Mouse (Mus musculus) adrenal gland, adult 2 months (tissue): Measurements from ENCODE around the gene Kif23. TPM values are rescaled to one million over a fixed set of nuclear protein-coding genes. Genes with fewer than 3 reads are reported as not detected.

Experiments used
- polyA plus RNA-seq: library from polyadenylated mRNA; depleted of rRNA; stranded (reverse); fragments of >200 nt; gene quantifications from 2 replicates; pipeline ENCODE4 v1.2.3, GENCODE M21; 2012; rRNA removed
- total RNA-seq, 2 experiments: library from RNA; stranded (reverse); gene quantifications; 2 replicates each; pipeline ENCODE4 v1.2.3; 2021

The Kif23 gene
- total and polyA plus RNA-seq, 3 experiments: 0.31 to 6.1 (median 1.7) TPM

Other genes with a start within 250 kb of the Kif23 start
- gene Rplp1, start 32.2 kb downstream of the Kif23 start, total RNA-seq: 1,000 to 10,000 TPM; 2,277 to 2,466 TPM
- gene Rplp1, start 32.2 kb downstream of the Kif23 start, polyA plus RNA-seq: 10,700 and 12,163 TPM in 2 replicates
- 10 to 100 TPM in 1 of 2 experiments, under 1 TPM in 1; 0.93 to 16.3 TPM for gene Paqr5, start 80.1 kb upstream of the Kif23 start, total RNA-seq
- 16.8 and 22.9 TPM in 2 replicates for gene Paqr5, start 80.1 kb upstream of the Kif23 start, polyA plus RNA-seq
- gene Glce, start 175.9 kb upstream of the Kif23 start, total RNA-seq: 10 to 100 TPM; 31.2 to 52.0 TPM
- 1.4 and 2.4 TPM in 2 replicates for gene Glce, start 175.9 kb upstream of the Kif23 start, polyA plus RNA-seq